Comparison of ENCODE assay signal across 8 mouse cellular contexts in genomic region chr11:60416963-60417716, GRCm38 (mm10). TPM values are rescaled to one million over a fixed set of nuclear protein-coding genes. Genes with fewer than 3 reads are reported as not detected.
DNase-seq lines count a peak whose midpoint lies in the region; ATAC-seq lines count a peak whose summit lies in the region.

TSS of gene Gid4 (plus strand) at chr11:60417145.

- ATAC-seq in megakaryocyte progenitor cell, adult 5-6 weeks (replicated peaks; ENCODE audit: poor library complexity) = peak; percentile 94

- DNase-seq in adipocyte (ENCODE audit: low spot score) = peak; percentile 99
- DNase-seq in embryo, embryonic 10 days (ENCODE audit: low spot score) = peak; percentile 99
- DNase-seq in gastrocnemius, postnatal 10 days = peak; percentile 98
- DNase-seq in induced T-regulatory cell, adult 2 months (ENCODE audit: low read depth) = peak; percentile 100
- DNase-seq in left cerebral cortex, adult 9 months (ENCODE audit: low spot score in 2 of 2) = peak; percentile 97 to 99
- peak; percentile 99 for DNase-seq in right cerebral cortex, postnatal 14 days
- DNase-seq in urinary bladder, postnatal 36 days (ENCODE audit: low spot score in 2 of 2) = peak; percentile 98

RNA-seq across cellular contexts. Expression of gene Gid4, which starts in this region (rescaled TPM):
- total RNA-seq in gastrocnemius, postnatal 10 days (2021) = 10 to 100 TPM; 20.6 to 22.6 TPM
- 26.4 and 32.7 TPM in 2 replicates for total RNA-seq in megakaryocyte progenitor cell, adult 5-6 weeks (2015)
- 28.6 and 35.4 TPM in 2 replicates for total RNA-seq in megakaryocyte progenitor cell, adult 5-6 weeks (2017)

Comparison
In these comparisons a context has a peak if more than half of its experiments do, and no peak if none do; other contexts are left out.
1. Peak in every context shown above with its lines: DNase-seq and ATAC-seq.